Mouse (Mus musculus) forebrain, embryonic 11.5 days (tissue): ENCODE measurements at regions not wholly inside any gene's neighbourhood (a gene's known extent, or its start where the extent isn't known, plus 50 kb on each side); places are given as distances from the start of the nearest gene placed in this dataset.

Experiments
- ATAC-seq: fragments of 200-750 bp; cut with Nextera tagmentation; replicated peaks from 2 replicates; pipeline ENCODE4 v1.8.0; 2017; ENCODE audit warnings: moderate TSS enrichment; ENCODE audit not compliant: low FRiP score
- DNase-seq: peaks from one replicate; pipeline ENCODE4 v3.0.0-alpha.2; 2017; ENCODE audit warnings: low spot score
- H3K27ac ChIP-seq: fragments of 300-500 bp; sonication (generic); 2 replicates; pipeline ENCODE4 v1.5.1; 2014; ENCODE audit warnings: low read depth, low read length
- H3K27me3 ChIP-seq: fragments of 300-500 bp; sonication (generic); 2 replicates; pipeline ENCODE4 v1.6.1; 2014; ENCODE audit warnings: mild to moderate bottlenecking, low read length, mixed read lengths; ENCODE audit not compliant: control insufficient read depth, insufficient read depth
- H3K36me3 ChIP-seq: fragments of 300-500 bp; sonication (generic); 2 replicates; pipeline ENCODE4 v1.6.1; 2014; ENCODE audit warnings: mild to moderate bottlenecking, low read length, moderate library complexity, mixed read lengths; ENCODE audit not compliant: control insufficient read depth, insufficient read depth
- H3K4me1 ChIP-seq: fragments of 300-500 bp; sonication (generic); replicated peaks from 2 replicates; pipeline ENCODE4 v1.6.1; 2014; ENCODE audit warnings: low read length, mixed read lengths; ENCODE audit not compliant: control insufficient read depth, insufficient read depth
- H3K4me2 ChIP-seq: fragments of 300-500 bp; sonication (generic); 2 replicates; pipeline ENCODE4 v1.6.1; 2014; ENCODE audit warnings: low read depth, mild to moderate bottlenecking, low read length, moderate library complexity, mixed read lengths; ENCODE audit not compliant: severe bottlenecking
- H3K4me3 ChIP-seq: fragments of 300-500 bp; sonication (generic); 2 replicates; pipeline ENCODE4 v1.5.1; 2014; ENCODE audit warnings: low read depth, low read length
- H3K9ac ChIP-seq: fragments of 300-500 bp; sonication (generic); 2 replicates; pipeline ENCODE4 v1.6.1; 2014; ENCODE audit warnings: low read length
- H3K9me3 ChIP-seq: fragments of 300-500 bp; sonication (generic); 2 replicates; pipeline ENCODE4 v1.6.1; 2016; ENCODE audit warnings: low read length, mixed read lengths; ENCODE audit not compliant: control insufficient read depth
- WGBS: fragments of 180-500 bp; shearing (Covaris S2); extraction: QIAGEN DNeasy Blood & Tissue Kit; methylation state at CpG from one replicate; pipeline ENCODE4 v1.1.7; 2014; 5-methylcytosine and 5-hydroxymethylcytosine counted together

- Histone ChIP-seq H3K4me3 (no peak overlapping the region), H3K27ac (no peak overlapping the region), H3K27me3 (no peaks in the 10 kb centered on the region), H3K9me3 (no peaks in the 10 kb centered on the region), H3K36me3 (no peaks in the 10 kb centered on the region), H3K4me1 (peaks cover 3% of the 10 kb centered on the region; the same call in 1 of the 2 replicates), H3K9ac (no peak overlapping the region), H3K4me2 (no peak overlapping the region)
- ATAC-seq, result no peak
- no peak for DNase-seq
- WGBS, result 53% methylated on average over 2 of the region's 2 CpGs
Observed at GRCm38 (mm10) chr14:48012361-48013215, 108.0 kb upstream of the Peli2 start.

- H3K4me2 ChIP-seq, result no peak overlapping the region
- no peaks in the 10 kb centered on the region for H3K9me3 ChIP-seq
- H3K9ac ChIP-seq, result no peak overlapping the region
- WGBS, result 78% methylated on average over 1 of the region's 1 CpGs
- ATAC-seq (no peak), DNase-seq (no peak)
- H3K27me3 ChIP-seq, result no peaks in the 10 kb centered on the region
- peaks cover 3% of the 10 kb centered on the region; the same call in 1 of the 2 replicates for H3K4me1 ChIP-seq
- no peaks in the 10 kb centered on the region for H3K36me3 ChIP-seq
- H3K27ac ChIP-seq, result no peak overlapping the region
- H3K4me3 ChIP-seq, result no peak overlapping the region
Observed at GRCm38 (mm10) chr14:48013431-48013830, 107.2 kb upstream of the Peli2 start.

GRCm38 (mm10) chr14:48014776-48015175 is 105.8 kb upstream of the Peli2 start:
- Histone ChIP-seq H3K9me3 (no peaks in the 10 kb centered on the region), H3K9ac (no peak overlapping the region), H3K4me1 (peaks cover 3% of the 10 kb centered on the region; the same call in 1 of the 2 replicates), H3K4me2 (no peak overlapping the region), H3K36me3 (no peaks in the 10 kb centered on the region), H3K4me3 (no peak overlapping the region), H3K27me3 (no peaks in the 10 kb centered on the region), H3K27ac (no peak overlapping the region)
- DNase-seq (no peak), ATAC-seq (no peak)
- WGBS, result 81% methylated on average over 2 of the region's 2 CpGs

- 86% methylated on average over 6 of the region's 6 CpGs for WGBS
- no peaks in the 10 kb centered on the region for H3K27me3 ChIP-seq
- ATAC-seq (no peak), DNase-seq (no peak)
- no peak overlapping the region for H3K27ac ChIP-seq
- no peaks in the 10 kb centered on the region for H3K4me1 ChIP-seq
- no peaks in the 10 kb centered on the region for H3K9me3 ChIP-seq
- H3K36me3 ChIP-seq, result no peaks in the 10 kb centered on the region
- H3K4me2 ChIP-seq, result no peak overlapping the region
- H3K4me3 ChIP-seq, result no peak overlapping the region
- H3K9ac ChIP-seq, result no peak overlapping the region
Observed at GRCm38 (mm10) chr14:48017971-48018370, 102.7 kb upstream of the Peli2 start.

- Histone ChIP-seq H3K9me3 (no peaks in the 10 kb centered on the region), H3K9ac (no peak overlapping the region), H3K27ac (no peak overlapping the region), H3K4me2 (no peak overlapping the region), H3K36me3 (no peaks in the 10 kb centered on the region), H3K4me3 (no peak overlapping the region), H3K27me3 (no peaks in the 10 kb centered on the region), H3K4me1 (no peaks in the 10 kb centered on the region)
- ATAC-seq (no peak), DNase-seq (no peak)
- WGBS, result 78% methylated on average over 5 of the region's 5 CpGs
Observed at GRCm38 (mm10) chr14:48019331-48019730, 101.3 kb upstream of the Peli2 start.

GRCm38 (mm10) chr14:48022271-48022670 is 98.4 kb upstream of the Peli2 start:
- Histone ChIP-seq H3K36me3 (no peaks in the 10 kb centered on the region), H3K4me2 (no peak overlapping the region), H3K27ac (no peak overlapping the region), H3K4me1 (no peaks in the 10 kb centered on the region), H3K9ac (no peak overlapping the region), H3K4me3 (no peak overlapping the region), H3K9me3 (no peaks in the 10 kb centered on the region), H3K27me3 (no peaks in the 10 kb centered on the region)
- DNase-seq (no peak), ATAC-seq (no peak)
- WGBS, result 88% methylated on average over 4 of the region's 4 CpGs

- Histone ChIP-seq H3K4me3 (no peak overlapping the region), H3K9ac (no peak overlapping the region), H3K9me3 (no peaks in the 10 kb centered on the region), H3K4me2 (no peak overlapping the region), H3K27me3 (no peaks in the 10 kb centered on the region), H3K27ac (no peak overlapping the region), H3K4me1 (no peaks in the 10 kb centered on the region), H3K36me3 (no peaks in the 10 kb centered on the region)
- no peak for DNase-seq
- WGBS, result 91% methylated on average over 8 of the region's 8 CpGs
- ATAC-seq, result no peak
Observed at GRCm38 (mm10) chr14:48024051-48024693, 96.5 kb upstream of the Peli2 start.

- H3K27me3 ChIP-seq, result no peaks in the 10 kb centered on the region
- H3K4me2 ChIP-seq, result no peak overlapping the region
- H3K36me3 ChIP-seq, result no peaks in the 10 kb centered on the region
- ATAC-seq (no peak), DNase-seq (no peak)
- no peaks in the 10 kb centered on the region for H3K9me3 ChIP-seq
- no peaks in the 10 kb centered on the region for H3K4me1 ChIP-seq
- WGBS, result 67% methylated on average over 4 of the region's 4 CpGs
- H3K9ac ChIP-seq, result no peak overlapping the region
- H3K27ac ChIP-seq, result no peak overlapping the region
- no peak overlapping the region for H3K4me3 ChIP-seq
Observed at GRCm38 (mm10) chr14:48039286-48039790, 81.3 kb upstream of the Peli2 start.
